Mouse (Mus musculus) left cerebral cortex, adult 18-20 months (tissue): Measurements from ENCODE around the gene Drg2. TPM values are rescaled to one million over a fixed set of nuclear protein-coding genes. Genes with fewer than 3 reads are reported as not detected.
"Not testable (repeated sequence)": the region's sequence is repeated elsewhere in the genome, so short reads cannot be mapped to it uniquely, and the experiment has no call there.

Experiments used
- DNase-seq, 2 experiments: peaks; one replicate each; pipeline ENCODE4 v3.0.0; 2021 to 2022; ENCODE audit warnings: low spot score in 2 of 2, mixed read lengths in 1 of 2
- long read RNA-seq, 2 experiments: library from polyadenylated mRNA; stranded (forward); transcript quantifications; one replicate each; pipeline ENCODE4 v2.0.0; 2021
- total RNA-seq, 2 experiments: library from RNA; stranded (reverse); gene quantifications; 2 replicates each; pipeline ENCODE4 v1.2.3; 2021

Drg2 gene
- total RNA-seq = 10 to 100 TPM; 69.8 to 70.2 TPM
- long read RNA-seq, experiment 1, transcript Drg2-201 (13 exons, 1,788 nt) = major isoform, 51 of 69 reads
- long read RNA-seq, experiment 1, partial matches to known transcripts = 6 of 69 reads
- long read RNA-seq, experiment 1, other reads (novel, unspliced or antisense) = 12 of 69 reads
- long read RNA-seq, experiment 2, transcript Drg2-201 (13 exons, 1,788 nt) = major isoform, 59 of 68 reads
- long read RNA-seq, experiment 2, partial matches to known transcripts = 3 of 68 reads
- long read RNA-seq, experiment 2, other reads (novel, unspliced or antisense) = 6 of 68 reads

GRCm38 (mm10) chr11:60454080-60454744 is at the start of gene Drg2:
Gene Drg2 (plus strand): TSS chr11:60454591.
- DNase-seq = peak; percentile 89 to 90

- no peak for DNase-seq
Observed at GRCm38 (mm10) chr11:60406606-60407005, 47.8 kb upstream of the Drg2 start.

GRCm38 (mm10) chr11:60412173-60412572 is 42.2 kb upstream of the Drg2 start:
- DNase-seq = peak; percentile 43 to 79

- DNase-seq = no peak
Observed at GRCm38 (mm10) chr11:60412921-60413320, 41.5 kb upstream of the Drg2 start.

- DNase-seq = no peak
Observed at GRCm38 (mm10) chr11:60416590-60416962, 37.8 kb upstream of the Drg2 start.

- DNase-seq = peak; percentile 98 to 99
Observed at GRCm38 (mm10) chr11:60416963-60417716, 37.3 kb upstream of the Drg2 start, which contains the start of gene Gid4. Gene Gid4 (plus strand): TSS chr11:60417145.

- no peak for DNase-seq
Observed at GRCm38 (mm10) chr11:60417717-60418472, 36.5 kb upstream of the Drg2 start, which contains the start of gene Atpaf2. Gene Atpaf2 (minus strand): TSS chr11:60418457.

- no peak for DNase-seq
Observed at GRCm38 (mm10) chr11:60418473-60418803, 36.0 kb upstream of the Drg2 start.

- no peak for DNase-seq
Observed at GRCm38 (mm10) chr11:60422046-60422668, 32.2 kb upstream of the Drg2 start.

GRCm38 (mm10) chr11:60423006-60423405 is 31.4 kb upstream of the Drg2 start:
- DNase-seq = no peak

GRCm38 (mm10) chr11:60426417-60426816 is 28.0 kb upstream of the Drg2 start:
- DNase-seq = no peak

GRCm38 (mm10) chr11:60427628-60428027 is 26.8 kb upstream of the Drg2 start:
- no peak for DNase-seq

- no peak for DNase-seq
Observed at GRCm38 (mm10) chr11:60433501-60433900, 20.9 kb upstream of the Drg2 start.

- no peak for DNase-seq
Observed at GRCm38 (mm10) chr11:60435133-60435532, 19.3 kb upstream of the Drg2 start.

- DNase-seq = peak in 1 of 2 experiments; percentile 5
Observed at GRCm38 (mm10) chr11:60436618-60437017, 17.8 kb upstream of the Drg2 start.

- not testable (repeated sequence) for DNase-seq
Observed at GRCm38 (mm10) chr11:60439621-60440020, 14.8 kb upstream of the Drg2 start.

- no peak for DNase-seq
Observed at GRCm38 (mm10) chr11:60440176-60440575, 14.2 kb upstream of the Drg2 start.

- no peak for DNase-seq
Observed at GRCm38 (mm10) chr11:60442896-60443295, 11.5 kb upstream of the Drg2 start.

GRCm38 (mm10) chr11:60444007-60444406 is 10.4 kb upstream of the Drg2 start:
- DNase-seq = no peak

- DNase-seq = no peak
Observed at GRCm38 (mm10) chr11:60454745-60455087, 325 bp downstream of the Drg2 start.

GRCm38 (mm10) chr11:60457973-60458372 is 3.6 kb downstream of the Drg2 start:
- no peak for DNase-seq
